Comparison of ENCODE assay signal across 7 mouse cellular contexts in the genomic region with DNA sequence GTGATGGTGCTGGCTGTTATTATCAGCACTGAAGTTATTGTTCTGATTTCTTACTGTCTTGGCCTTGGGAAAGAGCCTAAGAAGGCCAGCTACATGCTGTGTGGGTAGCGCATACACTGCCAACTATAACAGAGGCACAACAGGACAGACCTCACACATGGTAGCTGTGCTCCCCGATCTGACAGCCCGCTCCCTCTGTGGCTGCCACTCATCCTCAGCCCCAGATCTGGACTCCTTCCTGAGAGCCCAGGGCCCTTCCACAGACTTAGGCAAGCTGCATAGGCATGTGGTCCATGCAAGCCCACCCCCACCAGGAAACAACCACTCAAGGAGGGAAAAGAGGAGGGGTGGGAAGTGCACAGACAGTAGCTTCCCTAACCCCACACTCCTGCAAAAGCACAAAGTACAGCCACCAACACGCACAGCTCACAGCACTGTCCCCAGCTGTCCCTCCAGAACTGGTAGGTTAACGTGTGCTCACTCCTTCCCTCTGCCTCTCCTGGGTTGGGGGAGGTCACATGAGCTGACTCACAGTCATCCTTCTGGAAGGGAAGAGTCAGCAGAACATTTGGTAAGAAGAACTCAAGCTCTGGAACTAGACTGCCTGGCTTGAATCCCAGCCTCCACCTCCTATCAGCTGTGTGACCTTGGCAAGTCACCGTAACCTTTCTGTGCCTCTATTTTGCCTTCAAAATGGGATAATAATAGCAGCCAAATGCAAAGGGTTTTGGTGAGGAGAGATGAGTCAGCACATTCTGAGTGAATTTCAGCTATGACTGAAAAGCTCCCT.
A peak's percentile ranks its signal among the peaks of the same experiment; 100 is the strongest.
DNase-seq lines count a peak whose midpoint lies in the region; ATAC-seq lines count a peak whose summit lies in the region.

No protein-coding gene starts in this region.

- no peaks in the 10 kb centered on the region for H3K27me3 ChIP-seq in limb, embryonic 10.5 days (ENCODE audit: low read depth, poor library complexity, severe bottlenecking)

- DNase-seq in layer of hippocampus, adult 9-11 months = peak; percentile 72
- no peak for DNase-seq in layer of hippocampus, adult 9-10 months (ENCODE audit: low spot score)
- peak; percentile 96 for DNase-seq in NIH3T3 (ENCODE audit: low read depth)
- DNase-seq in adrenal gland, postnatal 25 days = peak; percentile 67
- no peak for DNase-seq in limb, embryonic 10.5 days (ENCODE audit: low spot score)
- DNase-seq in embryo, embryonic 11 days = no peak

- H3K9me3 ChIP-seq in limb, embryonic 10.5 days (replicated peaks) = no peaks in the 10 kb centered on the region

- H3K27ac ChIP-seq in limb, embryonic 10.5 days = peak overlapping the region; percentile 66

- 75% methylated on average over 6 of the region's 6 CpGs for whole genome bisulfite sequencing in limb, embryonic 10.5 days

- H3K4me1 ChIP-seq in limb, embryonic 10.5 days = peaks cover 66% of the 10 kb centered on the region

- peaks cover 12% of the 10 kb centered on the region for H3K36me3 ChIP-seq in limb, embryonic 10.5 days

- no peak for ATAC-seq in granulocyte monocyte progenitor cell, adult 5-6 weeks (replicated peaks; ENCODE audit: poor library complexity, severe bottlenecking)

- H3K4me3 ChIP-seq in limb, embryonic 10.5 days = no peak overlapping the region

Comparison
In these comparisons a context has a peak if more than half of its experiments do, and no peak if none do; other contexts are left out.
1. DNase-seq: peak in layer of hippocampus, adult 9-11 months (single experiment), NIH3T3 (single experiment) and adrenal gland, postnatal 25 days (single experiment); none in layer of hippocampus, adult 9-10 months (single experiment), limb, embryonic 10.5 days (single experiment) and embryo, embryonic 11 days (single experiment).